Mouse (Mus musculus) intestine, postnatal 0 days (tissue): ENCODE measurements at regions not wholly inside any gene's neighbourhood (a gene's known extent, or its start where the extent isn't known, plus 50 kb on each side); places are given as distances from the start of the nearest gene placed in this dataset.

Experiments used
- ATAC-seq: fragments of 200-750 bp; cut with Nextera tagmentation; 2 replicates; pipeline ENCODE4 v1.8.0; 2017; ENCODE audit warnings: mild to moderate bottlenecking, moderate TSS enrichment, moderate library complexity
- H3K27ac ChIP-seq: fragments of 300-500 bp; sonication (generic); 2 replicates; pipeline ENCODE4 v1.5.1; 2014; ENCODE audit warnings: mild to moderate bottlenecking, low read depth, low read length, moderate library complexity
- H3K27me3 ChIP-seq: fragments of 300-500 bp; sonication (generic); replicated peaks from 2 replicates; pipeline ENCODE4 v1.6.1; 2014; ENCODE audit warnings: low read length, mixed read lengths; ENCODE audit not compliant: control insufficient read depth, insufficient read depth
- H3K36me3 ChIP-seq: fragments of 300-500 bp; sonication (generic); 2 replicates; pipeline ENCODE4 v1.6.1; 2014; ENCODE audit warnings: mild to moderate bottlenecking, moderate library complexity; ENCODE audit not compliant: control insufficient read depth, insufficient read depth
- H3K4me1 ChIP-seq: fragments of 300-500 bp; sonication (generic); replicated peaks from 2 replicates; pipeline ENCODE4 v1.6.1; 2014; ENCODE audit warnings: antibody characterized with exemption, low read length, mixed read lengths; ENCODE audit not compliant: control insufficient read depth, insufficient read depth
- H3K4me2 ChIP-seq: fragments of 300-500 bp; sonication (generic); replicated peaks from 2 replicates; pipeline ENCODE4 v1.6.1; 2014; ENCODE audit warnings: low read depth, mild to moderate bottlenecking, moderate library complexity
- H3K4me3 ChIP-seq: fragments of 300-500 bp; sonication (generic); 2 replicates; pipeline ENCODE4 v1.5.1; 2014; ENCODE audit warnings: low read depth, low read length
- H3K9ac ChIP-seq: fragments of 300-500 bp; sonication (generic); 2 replicates; pipeline ENCODE4 v1.6.1; 2014; ENCODE audit warnings: mild to moderate bottlenecking, low read depth, low read length
- H3K9me3 ChIP-seq: fragments of 300-500 bp; sonication (generic); 2 replicates; pipeline ENCODE4 v1.6.1; 2016; ENCODE audit warnings: mixed run types; ENCODE audit not compliant: control insufficient read depth
- CTCF ChIP-seq: sonication (generic); IDR thresholded peaks from 2 replicates; pipeline ENCODE4 v1.5.1; 2016; ENCODE audit warnings: low read depth, mild to moderate bottlenecking, control low read depth, antibody characterized with exemption, moderate library complexity
- WGBS: fragments of 180-500 bp; shearing (Covaris S2); extraction: QIAGEN DNeasy Blood & Tissue Kit; methylation state at CpG from one replicate; pipeline ENCODE4 v1.1.7; 2014; 5-methylcytosine and 5-hydroxymethylcytosine counted together

DNA sequence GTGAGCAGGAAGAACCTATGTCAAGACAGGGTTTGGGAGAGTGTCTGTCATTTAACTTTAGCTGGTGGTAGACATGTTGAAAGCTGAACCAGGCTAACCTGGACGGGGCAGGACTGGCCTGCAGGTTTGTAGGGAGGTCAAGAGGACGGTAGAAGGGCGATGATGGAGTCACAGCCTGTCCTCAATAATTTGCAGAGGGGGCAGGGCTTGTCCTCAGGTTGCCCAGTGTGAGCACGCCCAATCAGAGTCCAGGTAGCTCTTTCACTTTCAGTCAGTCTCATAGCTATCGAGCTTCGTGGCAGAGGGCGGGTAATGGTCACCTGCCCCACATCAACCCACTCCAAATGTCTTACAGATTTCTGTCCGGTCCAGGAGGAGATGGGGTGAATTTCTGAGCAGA lies 85.5 kb upstream of the 1600014C23Rik start:
- 56% methylated on average over 8 of the region's 8 CpGs for whole genome bisulfite sequencing
- peak; percentile 59 for ATAC-seq
- no peak overlapping the region for H3K9ac ChIP-seq
- TF ChIP-seq CTCF, result no peak
- no peak overlapping the region for H3K27ac ChIP-seq
- H3K4me2 ChIP-seq, result no peak overlapping the region
- 0 out of 2 replicates have a peak, but pooled peaks cover 3% of the 10 kb centered on the region for H3K27me3 ChIP-seq
- 0 out of 2 replicates have a peak, but pooled peaks cover 3% of the 10 kb centered on the region for H3K4me1 ChIP-seq
- no peaks in the 10 kb centered on the region for H3K9me3 ChIP-seq
- no peak overlapping the region for H3K4me3 ChIP-seq
- no peaks in the 10 kb centered on the region for H3K36me3 ChIP-seq

DNA sequence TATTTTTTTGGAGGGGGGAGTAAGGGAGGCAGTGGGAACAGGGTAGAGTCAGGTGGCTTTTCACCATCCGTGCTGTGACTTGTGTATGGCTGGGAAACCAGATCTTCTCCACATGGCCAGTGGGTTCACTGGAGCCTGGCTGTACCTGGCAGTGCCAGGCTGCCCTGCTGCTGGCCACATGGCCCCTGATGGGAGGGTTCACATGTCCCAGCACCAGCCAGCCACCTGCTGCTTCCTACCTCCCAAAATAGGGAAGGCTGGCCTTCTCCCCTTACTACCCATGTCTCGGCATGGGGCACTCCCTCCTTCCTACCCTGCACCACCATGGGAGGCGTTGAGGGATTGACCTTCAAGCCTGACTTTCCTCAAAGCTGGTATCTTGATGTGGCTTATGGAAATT lies 82.9 kb upstream of the 1600014C23Rik start:
- H3K4me3 ChIP-seq, result no peak overlapping the region
- no peak for ATAC-seq
- H3K27me3 ChIP-seq, result 0 out of 2 replicates have a peak, but pooled peaks cover 3% of the 10 kb centered on the region
- H3K36me3 ChIP-seq, result no peaks in the 10 kb centered on the region
- no peak overlapping the region for H3K9ac ChIP-seq
- WGBS, result 91% methylated on average over 3 of the region's 3 CpGs
- H3K27ac ChIP-seq, result no peak overlapping the region
- TF ChIP-seq CTCF, result no peak
- H3K4me2 ChIP-seq, result no peak overlapping the region
- H3K4me1 ChIP-seq, result 0 out of 2 replicates have a peak, but pooled peaks cover 4% of the 10 kb centered on the region
- no peaks in the 10 kb centered on the region for H3K9me3 ChIP-seq

DNA sequence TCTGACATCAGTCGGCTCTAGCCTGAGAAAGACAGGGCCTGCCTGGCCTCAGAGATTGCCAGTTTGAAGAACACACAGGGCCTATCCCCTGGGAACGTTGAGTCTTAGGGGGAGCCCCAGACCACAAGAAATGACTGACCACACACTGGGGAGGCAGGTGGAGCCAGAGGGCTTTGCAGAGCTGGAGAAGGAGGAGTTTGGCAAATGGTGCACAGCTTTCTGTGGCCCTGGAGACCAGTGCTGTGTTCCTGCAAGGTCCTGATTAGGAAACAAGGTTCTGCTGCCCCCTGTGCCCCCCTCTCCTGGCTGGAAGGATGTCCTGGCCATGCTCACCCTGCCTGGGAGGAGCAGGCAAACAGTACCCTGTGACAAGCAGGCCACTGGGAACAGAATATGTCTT lies 82.2 kb upstream of the 1600014C23Rik start:
- no peak overlapping the region for H3K9ac ChIP-seq
- no peak for ATAC-seq
- peak; percentile 52 for TF ChIP-seq CTCF
- no peaks in the 10 kb centered on the region for H3K36me3 ChIP-seq
- WGBS, result 44% methylated on average over 2 of the region's 2 CpGs
- 0 out of 2 replicates have a peak, but pooled peaks cover 4% of the 10 kb centered on the region for H3K4me1 ChIP-seq
- H3K9me3 ChIP-seq, result no peaks in the 10 kb centered on the region
- no peak overlapping the region for H3K4me2 ChIP-seq
- H3K27ac ChIP-seq, result no peak overlapping the region
- H3K27me3 ChIP-seq, result 0 out of 2 replicates have a peak, but pooled peaks cover 3% of the 10 kb centered on the region
- no peak overlapping the region for H3K4me3 ChIP-seq

DNA sequence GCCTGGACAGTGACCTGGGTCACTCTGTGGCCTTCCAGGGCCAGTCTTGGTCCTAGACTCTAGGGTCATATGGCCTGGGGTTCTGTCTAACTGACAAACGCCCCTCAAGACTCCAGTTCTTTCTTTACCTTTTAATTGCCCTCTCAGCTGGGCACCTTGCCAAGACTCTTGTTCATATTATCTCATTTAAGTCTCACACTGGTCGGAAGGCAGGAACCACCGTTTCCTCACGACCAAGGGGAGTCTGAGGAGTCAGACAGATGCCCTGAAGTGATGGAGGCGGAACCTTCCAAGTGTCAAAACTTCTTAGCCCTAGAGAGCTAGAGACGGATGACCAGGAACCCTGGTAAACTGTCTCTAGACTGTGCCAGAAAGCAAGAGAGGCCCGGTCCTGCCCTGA lies 81.7 kb upstream of the 1600014C23Rik start:
- WGBS, result 35% methylated on average over 7 of the region's 7 CpGs
- ATAC-seq, result 0 out of 2 replicates have a peak, but pooled peaks have one; percentile 6

DNA sequence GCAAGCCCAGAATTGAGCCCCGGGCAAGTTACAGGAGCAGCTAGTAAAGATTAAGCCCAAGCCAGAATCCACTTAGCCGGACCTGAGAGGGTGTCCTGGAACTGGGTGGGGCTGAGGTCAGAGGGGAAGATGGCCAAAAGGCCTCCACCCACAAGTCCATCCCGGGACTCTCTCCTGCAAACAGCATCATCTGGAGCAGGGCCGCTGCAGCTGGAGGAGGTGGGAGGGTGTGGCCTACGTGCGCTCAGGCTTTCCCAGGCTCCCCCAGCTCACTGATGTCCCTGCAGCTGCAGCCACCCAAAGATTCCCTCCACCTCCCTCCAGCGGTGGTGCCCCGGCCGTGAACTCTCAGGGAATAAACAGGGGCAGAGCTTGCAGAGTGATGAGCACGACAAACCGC lies 80.9 kb upstream of the 1600014C23Rik start:
- Histone ChIP-seq H3K4me1 (0 out of 2 replicates have a peak, but pooled peaks cover 4% of the 10 kb centered on the region), H3K4me3 (no peak overlapping the region), H3K4me2 (no peak overlapping the region), H3K9me3 (no peaks in the 10 kb centered on the region), H3K36me3 (no peaks in the 10 kb centered on the region), H3K27me3 (0 out of 2 replicates have a peak, but pooled peaks cover 3% of the 10 kb centered on the region), H3K9ac (no peak overlapping the region), H3K27ac (no peak overlapping the region)
- peak; percentile 20; the same call in 1 of the 2 replicates for TF ChIP-seq CTCF
- ATAC-seq, result 0 out of 2 replicates have a peak, but pooled peaks have one; percentile 26
- 13% methylated on average over 11 of the region's 11 CpGs for WGBS

More for the DNA sequence above, 81.7 kb upstream of the 1600014C23Rik start:
- Histone ChIP-seq H3K36me3 (no peaks in the 10 kb centered on the region), H3K4me3 (no peak overlapping the region), H3K27ac (no peak overlapping the region), H3K27me3 (0 out of 2 replicates have a peak, but pooled peaks cover 3% of the 10 kb centered on the region), H3K4me2 (no peak overlapping the region), H3K9me3 (no peaks in the 10 kb centered on the region), H3K4me1 (0 out of 2 replicates have a peak, but pooled peaks cover 4% of the 10 kb centered on the region), H3K9ac (no peak overlapping the region)
- TF ChIP-seq CTCF, result no peak

DNA sequence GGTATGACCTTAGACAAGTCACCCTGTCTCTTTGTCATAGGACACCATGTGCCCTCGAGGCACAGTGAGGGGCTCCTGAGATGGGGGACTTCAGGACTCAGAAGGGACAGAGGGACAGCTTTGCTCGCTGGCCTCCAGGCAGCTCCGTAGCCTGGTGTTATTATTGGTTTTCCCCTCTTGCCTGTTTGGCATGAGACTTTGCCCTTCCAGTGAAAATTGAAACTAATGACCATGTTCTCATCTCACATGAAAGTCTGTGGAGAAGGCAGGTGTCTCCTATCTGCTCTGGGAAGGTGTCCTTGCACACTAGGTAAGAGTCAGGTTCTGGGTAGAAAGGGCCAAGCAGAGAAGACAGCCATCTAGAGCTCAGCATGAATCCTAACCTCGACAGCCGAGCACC lies 80.3 kb upstream of the 1600014C23Rik start:
- H3K9ac ChIP-seq, result no peak overlapping the region
- H3K27me3 ChIP-seq, result 0 out of 2 replicates have a peak, but pooled peaks cover 3% of the 10 kb centered on the region
- no peaks in the 10 kb centered on the region for H3K36me3 ChIP-seq
- H3K4me3 ChIP-seq, result no peak overlapping the region
- H3K9me3 ChIP-seq, result no peaks in the 10 kb centered on the region
- no peak overlapping the region for H3K4me2 ChIP-seq
- H3K4me1 ChIP-seq, result 0 out of 2 replicates have a peak, but pooled peaks cover 4% of the 10 kb centered on the region
- 0 out of 2 replicates have a peak, but pooled peaks have one; percentile 11 for ATAC-seq
- 67% methylated on average over 5 of the region's 5 CpGs for WGBS
- H3K27ac ChIP-seq, result no peak overlapping the region
- no peak for TF ChIP-seq CTCF
